Mouse (Mus musculus) adrenal gland, postnatal 4 days (tissue): Measurements from ENCODE around the gene Pde12. TPM values are rescaled to one million over a fixed set of nuclear protein-coding genes. Genes with fewer than 3 reads are reported as not detected.

Experiments used
- DNase-seq, 2 experiments: peaks; one replicate each; pipeline ENCODE4 v3.0.0; 2021 to 2022; ENCODE audit warnings: low spot score in 2 of 2, mixed read lengths in 2 of 2
- microRNA-seq: library from miRNA; unstranded; fragments of <30 nt; microRNA quantifications from one replicate; pipeline ENCODE4 v1.2.0, GENCODE M21; 2021
- total RNA-seq, 2 experiments: library from RNA; stranded (reverse); gene quantifications; 2 replicates each; pipeline ENCODE4 v1.2.3; 2021

Pde12 gene
- total RNA-seq, 2 experiments from 2014 or later: 8.9 to 9.9 TPM

DNA sequence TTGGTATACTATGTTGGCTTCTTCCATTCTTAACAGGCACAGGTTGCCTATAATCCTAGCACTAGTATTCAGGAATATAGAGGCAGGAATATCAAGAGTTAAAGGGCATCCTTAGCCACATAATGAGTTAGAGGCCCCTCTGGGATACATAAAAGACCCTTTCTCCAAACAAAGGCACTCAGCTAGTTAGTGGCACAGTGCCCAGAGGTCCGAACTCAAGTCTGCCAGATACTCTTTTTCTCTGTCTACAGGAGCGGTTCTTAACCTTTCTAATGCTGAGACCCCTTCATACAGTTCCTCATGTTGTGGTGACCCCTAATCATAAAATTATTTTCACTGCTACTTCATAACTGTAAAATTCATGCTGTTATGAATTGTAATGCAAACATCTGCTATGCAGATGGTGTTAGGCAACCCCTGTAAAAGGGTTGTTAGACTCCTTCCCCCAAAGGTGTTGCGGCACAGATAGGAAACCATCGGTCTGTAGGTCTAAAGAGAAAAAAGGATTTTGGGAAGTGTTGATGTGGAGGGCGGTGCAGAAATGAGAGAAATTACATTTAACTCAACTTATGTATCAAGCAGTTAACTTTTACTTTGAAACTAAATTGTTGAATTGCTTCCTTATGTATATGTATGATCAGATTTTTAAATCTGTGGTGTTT, 23.6 kb downstream of the Pde12 start:
- no peak for DNase-seq

DNA sequence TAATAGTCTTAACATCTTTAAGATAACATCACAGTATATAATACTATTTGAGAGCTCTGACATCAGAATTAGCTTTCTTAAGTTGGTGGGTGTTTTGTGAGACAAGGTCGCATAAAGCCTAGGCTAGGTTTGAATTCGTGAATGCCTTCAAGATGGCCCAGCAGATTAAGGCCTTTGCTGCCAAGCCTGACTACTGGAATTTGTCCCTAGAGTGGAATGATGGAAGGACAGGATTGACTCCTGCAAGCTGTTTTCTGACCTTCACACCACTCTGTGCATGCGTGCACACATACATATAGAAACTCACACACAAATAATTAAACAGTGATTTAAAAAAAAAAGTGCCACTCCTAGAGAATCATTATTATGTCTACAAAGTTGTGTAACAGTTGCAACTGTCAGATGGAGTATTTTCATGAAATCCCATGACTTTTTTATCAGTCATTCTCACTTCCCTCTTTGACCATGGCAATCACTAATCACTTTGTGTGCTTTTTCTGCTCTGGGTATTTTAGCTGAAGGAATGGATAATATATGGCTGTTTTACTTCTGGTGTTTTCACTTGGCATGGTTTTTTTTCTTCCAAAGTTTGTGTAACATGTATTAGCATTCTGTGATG, 26.6 kb downstream of the Pde12 start:
- no peak for DNase-seq

DNA sequence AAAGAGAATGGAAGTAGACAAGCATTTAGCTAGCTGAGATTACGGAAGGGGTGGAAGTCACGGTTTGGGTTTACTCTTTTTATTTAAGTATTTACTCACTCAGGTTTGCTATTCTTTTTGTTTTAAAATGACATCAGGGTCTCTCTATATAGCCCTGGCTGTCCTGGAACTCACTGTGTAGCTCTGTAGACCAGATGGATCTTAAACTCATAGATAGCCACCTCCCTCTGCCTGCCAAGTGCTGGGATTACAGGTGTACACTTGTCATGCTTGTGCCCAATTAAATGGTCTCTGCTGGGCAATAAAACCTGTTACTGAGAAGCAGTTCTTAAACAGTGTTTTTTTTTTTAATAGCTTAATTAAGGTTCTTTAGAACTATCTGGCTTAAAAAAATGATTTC, 29.7 kb downstream of the Pde12 start:
- no peak for DNase-seq

DNA sequence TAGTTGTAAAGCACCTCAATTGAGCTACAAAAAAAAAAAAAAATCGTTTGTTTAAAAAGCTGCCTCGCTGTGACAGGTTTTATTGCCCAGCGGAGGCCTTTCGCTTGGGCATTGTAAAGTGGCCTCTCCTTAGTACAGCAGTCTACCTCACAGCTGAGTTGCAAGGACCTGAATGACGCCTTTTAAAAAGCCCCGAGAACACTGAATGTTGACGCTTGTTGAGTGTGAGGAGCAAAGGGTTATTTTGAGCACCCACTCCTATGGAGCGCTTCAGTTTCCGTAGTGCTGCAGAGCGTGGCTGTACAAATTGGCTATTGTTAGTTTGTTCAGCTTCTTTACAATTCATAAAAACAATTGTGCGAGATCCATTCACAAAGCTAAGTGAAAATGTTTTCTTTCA, 30.4 kb downstream of the Pde12 start:
- DNase-seq: no peak

DNA sequence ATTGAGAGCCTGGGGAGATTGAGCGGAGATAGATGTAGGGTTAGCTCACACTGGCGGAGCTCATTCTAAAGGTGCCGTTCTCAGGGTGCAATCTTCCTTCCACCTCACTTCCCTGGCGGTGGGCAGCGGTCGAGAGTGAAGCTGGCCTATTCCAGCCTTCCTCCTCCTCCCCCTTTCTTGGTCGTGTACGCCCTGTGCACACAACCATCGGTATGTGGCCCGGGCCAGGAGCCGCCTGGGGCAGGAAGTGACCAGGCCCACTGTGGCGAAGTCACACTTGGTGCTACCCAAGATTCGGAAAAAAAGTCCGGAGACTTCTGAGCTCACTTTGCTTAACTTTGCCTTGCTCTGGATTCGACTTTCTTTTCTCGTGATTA, 31.0 kb downstream of the Pde12 start:
- DNase-seq: peak; percentile 9 to 27

DNA sequence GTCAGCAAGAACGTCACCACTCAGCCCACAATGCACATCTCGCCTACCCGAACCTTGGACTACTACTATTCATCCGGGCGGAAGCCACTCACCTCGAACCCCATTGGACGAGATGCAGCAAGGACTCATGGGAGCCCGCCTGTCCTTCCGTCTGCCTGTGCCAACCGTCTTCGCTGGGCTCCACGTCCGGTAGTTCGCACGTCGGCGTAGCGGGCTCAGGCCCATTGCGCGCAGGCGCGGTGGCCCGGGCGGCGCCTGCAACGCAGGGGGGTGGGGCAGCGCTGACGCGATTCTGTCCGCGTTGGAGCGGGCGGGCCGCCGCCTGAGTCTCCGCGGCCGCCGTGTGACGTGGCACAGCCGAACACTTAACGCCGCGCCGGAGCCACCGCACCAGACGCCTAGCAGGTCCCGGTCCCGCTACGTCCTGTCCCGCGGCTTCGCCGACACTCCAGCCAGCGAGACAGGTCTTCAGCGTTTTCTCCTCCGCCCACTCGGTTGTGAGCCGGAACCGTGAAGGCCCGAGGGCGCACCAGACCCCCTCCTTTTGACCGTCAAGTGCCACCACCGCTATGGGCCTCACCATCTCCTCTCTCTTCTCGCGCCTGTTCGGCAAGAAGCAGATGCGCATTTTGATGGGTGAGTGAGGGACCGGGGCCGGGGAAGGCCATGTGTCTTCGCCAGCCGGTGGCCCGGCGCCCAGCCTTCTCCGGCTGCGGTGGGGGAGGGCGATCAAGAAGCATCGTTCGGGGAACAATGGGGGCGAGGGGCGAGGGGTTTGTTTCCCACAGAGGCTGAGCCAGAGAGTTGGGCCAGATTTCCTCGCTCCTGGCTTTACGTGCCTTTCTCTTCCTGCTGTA, 31.6 kb downstream of the Pde12 start, which contains the start of gene Arf4:
Gene Arf4 (plus strand): TSS at position 224 of the 857 bp plus-strand sequence.
- peak; percentile 91 to 93 for DNase-seq

DNA sequence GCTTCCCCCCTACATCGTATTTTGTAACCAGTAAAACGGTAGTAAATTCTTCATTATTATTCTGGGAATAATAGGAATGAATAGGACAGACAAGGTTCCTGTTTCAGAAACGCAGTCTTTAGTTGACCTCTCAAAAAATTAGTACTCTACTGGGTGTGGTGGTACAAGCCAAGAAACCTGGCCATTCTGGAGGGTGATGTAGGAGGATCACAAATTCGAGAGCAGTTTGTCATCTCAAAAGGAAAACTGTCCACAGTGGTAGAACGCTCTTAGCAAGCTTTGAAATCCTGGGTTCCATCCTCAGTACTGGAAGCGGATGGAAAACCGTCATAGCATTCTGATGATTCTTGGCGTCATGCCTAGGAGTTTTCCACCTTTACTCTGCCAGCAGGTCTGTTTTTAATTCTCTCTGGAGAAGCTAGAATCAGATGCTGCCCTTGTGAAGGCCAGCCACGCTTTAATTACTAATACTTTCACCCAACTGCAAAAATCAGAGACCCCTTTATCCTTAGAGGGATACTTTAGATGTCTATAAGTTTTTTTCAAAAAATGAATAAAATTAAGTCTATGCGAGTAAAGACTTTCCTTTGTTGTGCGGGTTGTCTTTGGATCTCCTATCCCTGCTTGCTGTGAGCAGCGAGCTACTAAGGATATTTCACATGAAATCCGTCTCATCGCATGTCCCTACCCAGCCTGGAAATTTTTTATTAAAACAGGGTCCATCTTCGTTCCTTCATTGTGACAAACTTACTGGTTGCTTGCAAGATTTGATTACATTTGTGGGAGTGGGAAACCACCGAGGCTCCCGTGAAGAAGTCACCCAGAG, 32.4 kb downstream of the Pde12 start:
- no peak for DNase-seq

DNA sequence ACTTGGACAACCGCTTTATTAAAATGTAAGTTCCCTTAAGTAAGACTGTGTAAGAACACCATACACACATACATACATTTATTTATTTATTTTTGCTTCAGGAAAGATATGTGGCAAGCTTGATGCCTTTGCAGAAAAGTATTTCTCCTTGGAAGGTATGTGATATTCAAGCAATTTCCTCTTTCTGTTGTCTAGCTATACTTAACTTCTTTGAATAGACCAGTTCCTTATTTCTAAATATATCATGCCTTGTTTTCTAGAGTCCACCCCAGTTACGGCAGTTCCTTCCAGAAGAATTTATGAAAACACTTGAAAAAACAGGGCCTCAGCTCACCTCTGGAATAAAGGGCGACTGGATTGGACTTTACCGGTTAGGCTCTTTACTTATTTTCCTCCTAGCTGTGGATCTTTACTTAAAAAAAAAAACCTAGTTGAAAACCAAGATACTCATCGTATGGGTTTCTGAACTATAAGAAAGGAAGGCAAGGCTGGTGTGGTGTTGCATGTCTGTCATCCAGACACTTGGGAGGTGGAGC, 43.0 kb downstream of the Pde12 start:
- DNase-seq: no peak

DNA sequence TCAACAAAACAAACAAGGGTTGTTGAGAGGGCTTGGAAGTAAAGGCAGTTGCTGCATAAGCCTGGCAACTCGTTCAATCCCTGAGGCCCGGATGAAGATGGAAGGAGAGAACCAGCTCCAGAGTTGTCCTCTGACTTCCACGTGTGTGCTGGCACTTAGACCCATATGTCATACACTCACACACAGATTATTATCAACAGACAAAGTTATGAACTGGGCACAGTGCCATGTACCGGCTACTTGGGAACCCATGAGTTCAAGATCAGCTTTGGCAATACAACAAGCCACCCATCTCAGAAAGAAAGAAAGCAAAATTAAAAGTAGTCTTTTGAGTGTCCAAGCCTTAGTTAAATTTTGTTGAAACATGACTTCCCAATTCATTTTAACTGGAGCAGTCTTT, 44.4 kb downstream of the Pde12 start:
- no peak for DNase-seq

DNA sequence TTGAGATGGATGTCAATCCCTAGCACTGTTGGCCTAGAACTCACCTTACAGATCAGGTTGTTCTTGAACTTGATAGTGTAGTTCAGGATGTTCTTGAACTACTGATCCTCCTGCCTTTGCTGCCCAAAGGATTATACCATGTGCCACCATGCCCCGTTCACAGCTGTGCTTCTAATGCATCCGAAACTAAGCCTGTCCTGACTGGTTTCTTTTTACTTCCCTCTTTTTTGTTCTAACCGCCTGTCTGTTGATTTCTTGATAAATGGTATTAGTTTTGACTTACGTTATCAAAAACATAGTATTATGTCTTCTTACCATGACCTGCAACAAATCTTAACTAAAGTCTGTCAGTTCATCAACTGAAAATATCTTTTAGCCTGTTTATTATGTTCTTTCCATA, 59.0 kb downstream of the Pde12 start:
- DNase-seq: no peak

Small RNA genes lying within 50 kb of the gene (microRNA-seq; reads per million reads assigned to microRNA genes)
- gene Mir7672: not detected

Other genes starting within 250 kb of the Pde12 start
- gene Slmap, start 135.0 kb downstream of the Pde12 start, total RNA-seq: 10 to 100 TPM; 74.0 to 79.3 TPM
- gene Dennd6a, start 96.0 kb downstream of the Pde12 start, total RNA-seq: 10 to 100 TPM; 38.9 to 39.1 TPM
- 100 to 1,000 TPM; 182 to 190 TPM for gene Arf4, start 31.8 kb downstream of the Pde12 start, total RNA-seq
- gene Dnah12, start 23.4 kb upstream of the Pde12 start, total RNA-seq: under 1 TPM; 0.03 to 0.11 TPM
- under 1 TPM; 0.20 to 0.79 TPM for gene Asb14, start 224.7 kb upstream of the Pde12 start, total RNA-seq